Mouse (Mus musculus): ENCODE measurements at regions not wholly inside any gene's neighbourhood (a gene's known extent, or its start where the extent isn't known, plus 50 kb on each side); places are given as distances from the start of the nearest gene placed in this dataset.

GRCm38 (mm10) chr13:39523246-39523850 lies 562.7 kb upstream of the Slc35b3 start:
- Histone ChIP-seq H3K9me3 (ENCODE audit: control insufficient read depth, insufficient read depth, low read depth, low read length) (no peaks in the 10 kb centered on the region), H3K9ac (ENCODE audit: insufficient read depth, low read depth, low read length, poor library complexity, severe bottlenecking) (no peak overlapping the region), H3K27ac (ENCODE audit: insufficient read depth, low read depth, low read length, poor library complexity, severe bottlenecking) (no peak overlapping the region), H3K4me1 (ENCODE audit: control insufficient read depth in 2 of 2, insufficient read depth in 2 of 2, low read length in 2 of 2, poor library complexity in 1 of 2) (no peaks in the 10 kb centered on the region), H3K4me3 (ENCODE audit: insufficient read depth in 1 of 2, low read depth in 1 of 2, low read length in 2 of 2, poor library complexity in 1 of 2, severe bottlenecking in 1 of 2) (no peak overlapping the region), H3K36me3 (ENCODE audit: control insufficient read depth, insufficient read depth, low read length, poor library complexity, severe bottlenecking) (no peaks in the 10 kb centered on the region)
- TF ChIP-seq ZNF384 (IDR thresholded peaks at IDR 0.05; ENCODE audit: low read depth, low read length) (no peak), MAFK (IDR thresholded peaks at IDR 0.05; ENCODE audit: insufficient read depth, low read depth, low read length) (no peak), HCFC1 (IDR thresholded peaks at IDR 0.05; ENCODE audit: borderline replicate concordance, insufficient read depth, low read length) (no peak), CHD2 (IDR thresholded peaks at IDR 0.05; ENCODE audit: low read depth, low read length) (no peak), ZC3H11A (IDR thresholded peaks at IDR 0.05; ENCODE audit: borderline replicate concordance, low read depth, low read length) (no peak)
- in situ Hi-C loops (cut with MboI; ENCODE audit: low sequenced_read_pairs in 2 of 2, unreplicated experiment in 2 of 2) = no loop called here
- DNase-seq (ENCODE audit: low read depth, low spot score) = no peak

- Histone ChIP-seq H3K4me1 (ENCODE audit: control insufficient read depth in 2 of 2, insufficient read depth in 2 of 2, low read length in 2 of 2, poor library complexity in 1 of 2) (peaks cover 0 to 2% of the 10 kb centered on the region in 2 experiments; a peak in 1 of 4 replicates), H3K27ac (ENCODE audit: insufficient read depth, low read depth, low read length, poor library complexity, severe bottlenecking) (no peak overlapping the region), H3K9ac (ENCODE audit: insufficient read depth, low read depth, low read length, poor library complexity, severe bottlenecking) (no peak overlapping the region), H3K4me3 (ENCODE audit: insufficient read depth in 1 of 2, low read depth in 1 of 2, low read length in 2 of 2, poor library complexity in 1 of 2, severe bottlenecking in 1 of 2) (no peak overlapping the region), H3K9me3 (ENCODE audit: control insufficient read depth, insufficient read depth, low read depth, low read length) (no peaks in the 10 kb centered on the region), H3K36me3 (ENCODE audit: control insufficient read depth, insufficient read depth, low read length, poor library complexity, severe bottlenecking) (no peaks in the 10 kb centered on the region)
- TF ChIP-seq HCFC1 (IDR thresholded peaks at IDR 0.05; ENCODE audit: borderline replicate concordance, insufficient read depth, low read length) (no peak), CHD2 (IDR thresholded peaks at IDR 0.05; ENCODE audit: low read depth, low read length) (no peak), MAFK (IDR thresholded peaks at IDR 0.05; ENCODE audit: insufficient read depth, low read depth, low read length) (no peak), ZNF384 (IDR thresholded peaks at IDR 0.05; ENCODE audit: low read depth, low read length) (no peak), ZC3H11A (IDR thresholded peaks at IDR 0.05; ENCODE audit: borderline replicate concordance, low read depth, low read length) (no peak)
- in situ Hi-C loops (cut with MboI; ENCODE audit: low sequenced_read_pairs in 2 of 2, unreplicated experiment in 2 of 2) = no loop called here
- no peak for DNase-seq (ENCODE audit: low read depth, low spot score)
Measured at GRCm38 (mm10) chr13:39520846-39521245, 560.2 kb upstream of the Slc35b3 start.

GRCm38 (mm10) chr13:39516106-39516505 lies 555.4 kb upstream of the Slc35b3 start:
- no peak overlapping the region; the same call in 1 of the 2 replicates for H3K27ac ChIP-seq (ENCODE audit: insufficient read depth, low read depth, low read length, poor library complexity, severe bottlenecking)
- H3K9me3 ChIP-seq (ENCODE audit: control insufficient read depth, insufficient read depth, low read depth, low read length) = no peaks in the 10 kb centered on the region
- H3K4me1 ChIP-seq (ENCODE audit: control insufficient read depth in 2 of 2, insufficient read depth in 2 of 2, low read length in 2 of 2, poor library complexity in 1 of 2) = peaks cover 2 to 3% of the 10 kb centered on the region in 2 experiments; a peak in 1 of 4 replicates
- no peaks in the 10 kb centered on the region for H3K36me3 ChIP-seq (ENCODE audit: control insufficient read depth, insufficient read depth, low read length, poor library complexity, severe bottlenecking)
- peak; percentile 51 for DNase-seq (ENCODE audit: low read depth, low spot score)
- TF ChIP-seq ZC3H11A (IDR thresholded peaks at IDR 0.05; ENCODE audit: borderline replicate concordance, low read depth, low read length) (no peak), CHD2 (IDR thresholded peaks at IDR 0.05; ENCODE audit: low read depth, low read length) (no peak), ZNF384 (IDR thresholded peaks at IDR 0.05; ENCODE audit: low read depth, low read length) (no peak), MAFK (IDR thresholded peaks at IDR 0.05; ENCODE audit: insufficient read depth, low read depth, low read length) (no peak), HCFC1 (IDR thresholded peaks at IDR 0.05; ENCODE audit: borderline replicate concordance, insufficient read depth, low read length) (no peak)
- H3K9ac ChIP-seq (ENCODE audit: insufficient read depth, low read depth, low read length, poor library complexity, severe bottlenecking) = no peak overlapping the region
- in situ Hi-C loops (cut with MboI; ENCODE audit: low sequenced_read_pairs in 2 of 2, unreplicated experiment in 2 of 2) = no loop called here
- H3K4me3 ChIP-seq (ENCODE audit: insufficient read depth in 1 of 2, low read depth in 1 of 2, low read length in 2 of 2, poor library complexity in 1 of 2, severe bottlenecking in 1 of 2) = no peak overlapping the region

GRCm38 (mm10) chr13:39489806-39490205 lies 529.1 kb upstream of the Slc35b3 start:
- H3K4me1 ChIP-seq (ENCODE audit: control insufficient read depth in 2 of 2, insufficient read depth in 2 of 2, low read length in 2 of 2, poor library complexity in 1 of 2) = no peaks in the 10 kb centered on the region
- H3K9ac ChIP-seq (ENCODE audit: insufficient read depth, low read depth, low read length, poor library complexity, severe bottlenecking) = no peak overlapping the region
- H3K36me3 ChIP-seq (ENCODE audit: control insufficient read depth, insufficient read depth, low read length, poor library complexity, severe bottlenecking) = no peaks in the 10 kb centered on the region
- H3K4me3 ChIP-seq (ENCODE audit: insufficient read depth in 1 of 2, low read depth in 1 of 2, low read length in 2 of 2, poor library complexity in 1 of 2, severe bottlenecking in 1 of 2) = no peak overlapping the region
- in situ Hi-C loops (cut with MboI; ENCODE audit: low sequenced_read_pairs in 2 of 2, unreplicated experiment in 2 of 2) = no loop called here
- H3K9me3 ChIP-seq (ENCODE audit: control insufficient read depth, insufficient read depth, low read depth, low read length) = no peaks in the 10 kb centered on the region
- no peak overlapping the region for H3K27ac ChIP-seq (ENCODE audit: insufficient read depth, low read depth, low read length, poor library complexity, severe bottlenecking)
- TF ChIP-seq MAFK (IDR thresholded peaks at IDR 0.05; ENCODE audit: insufficient read depth, low read depth, low read length) (no peak), HCFC1 (IDR thresholded peaks at IDR 0.05; ENCODE audit: borderline replicate concordance, insufficient read depth, low read length) (no peak), ZNF384 (IDR thresholded peaks at IDR 0.05; ENCODE audit: low read depth, low read length) (no peak), ZC3H11A (IDR thresholded peaks at IDR 0.05; ENCODE audit: borderline replicate concordance, low read depth, low read length) (no peak), CHD2 (IDR thresholded peaks at IDR 0.05; ENCODE audit: low read depth, low read length) (no peak)
- DNase-seq (ENCODE audit: low read depth, low spot score) = no peak
